Mouse (Mus musculus) stomach, postnatal 0 days (tissue): ENCODE results near the gene Plcd3.
A peak's percentile ranks its signal among the peaks of the same experiment; 100 is the strongest.

Experiments
- CTCF ChIP-seq: IDR thresholded peaks from 2 replicates; pipeline ENCODE4 v1.5.1; 2016; ENCODE audit warnings: antibody characterized with exemption, low read depth, mild to moderate bottlenecking, moderate library complexity
- EP300 ChIP-seq: optimal IDR thresholded peaks from 2 replicates; pipeline ENCODE3; 2016; ENCODE audit warnings: antibody characterized with exemption

- TF ChIP-seq CTCF = 0 out of 2 replicates have a peak, but pooled peaks have one; percentile 1
- TF ChIP-seq EP300 = no peak
Observed at GRCm38 (mm10) chr11:103141101-103141943, 39.9 kb upstream of the Plcd3 start.
